17 mouse cellular contexts compared by ENCODE assay signal in genomic region chr17:35103221-35103690, GRCm38 (mm10). TPM values are rescaled to one million over a fixed set of nuclear protein-coding genes. Genes with fewer than 3 reads are reported as not detected.
DNase-seq lines count a peak whose midpoint lies in the region; ATAC-seq and TF ChIP-seq lines count a peak whose summit lies in the region.
"Had no signal": no experiment of that assay in that cellular context is flagged by ENCODE, and none has a peak within 500 bp of the region (broad histone marks: within the 10 kb centered on the region; RNA-seq: fewer than 3 reads in every experiment).

No protein-coding gene starts in this region.

- H3K4me1 ChIP-seq in liver, embryonic 12.5 days: peaks cover 61% of the 10 kb centered on the region

- peak overlapping the region; percentile 65 for H3K27ac ChIP-seq in gastrocnemius, adult 2 months
- peak overlapping the region; percentile 82 for H3K27ac ChIP-seq in liver, embryonic 12.5 days
- H3K27ac ChIP-seq: embryonic facial prominence, embryonic 13.5 days; left cerebral cortex, adult 2 months had no signal

- no peak overlapping the region for H3K4me3 ChIP-seq in gastrocnemius, adult 2 months
- no peak overlapping the region for H3K4me3 ChIP-seq in liver, embryonic 12.5 days
- H3K4me3 ChIP-seq: embryonic facial prominence, embryonic 13.5 days; heart, embryonic 12.5 days; left cerebral cortex, adult 2 months had no signal

- peak overlapping the region; percentile 50; the same call in 1 of the 2 replicates for H3K4me2 ChIP-seq in liver, embryonic 12.5 days
- H3K4me2 ChIP-seq: embryonic facial prominence, embryonic 13.5 days; heart, embryonic 12.5 days had no signal

- no peaks in the 10 kb centered on the region for H3K9me3 ChIP-seq in liver, embryonic 12.5 days (replicated peaks)
- H3K9me3 ChIP-seq: embryonic facial prominence, embryonic 13.5 days; heart, embryonic 12.5 days had no signal

- DNase-seq in gastrocnemius, adult 2 months: peak; percentile 73
- no peak for DNase-seq in gastrocnemius, postnatal 14 days
- peak; percentile 53 for DNase-seq in 416B (ENCODE audit: low read depth)
- peak; percentile 65 for DNase-seq in kidney, adult 18-20 months
- no peak for DNase-seq in embryo, embryonic 10.5 days (ENCODE audit: low spot score)
- DNase-seq in retina, postnatal 1 day: no peak
- no peak for DNase-seq in adrenal gland, postnatal 36 days
- DNase-seq: adrenal gland, postnatal 14 days; B cell, adult 2 months; cerebellum, adult 9-10 months; forebrain, postnatal 0 days; lung, adult 18-20 months had no signal

- intact Hi-C loops in gastrocnemius, adult 2 months (cut with DNase I): no loop called here
- intact Hi-C loops in gastrocnemius, postnatal 14 days (cut with DNase I; ENCODE audit: low total_unique reads): loop anchor here (5.0 kb wide), 1 partner anchor 86 kb away; the partner anchor contains the start of gene Vwa7

- TF ChIP-seq CTCF in gastrocnemius, adult 2 months (IDR thresholded peaks at IDR 0.05): no peak

- H3K27me3 ChIP-seq in liver, embryonic 12.5 days (replicated peaks): no peaks in the 10 kb centered on the region
- H3K27me3 ChIP-seq: embryonic facial prominence, embryonic 13.5 days; heart, embryonic 12.5 days had no signal

- WGBS in liver, embryonic 12.5 days (ENCODE audit: insufficient replicate concordance): 54% methylated on average over 6 of the region's 6 CpGs

- peaks cover 58% of the 10 kb centered on the region for H3K36me3 ChIP-seq in liver, embryonic 12.5 days

- no peak for ATAC-seq in liver, embryonic 12.5 days
- ATAC-seq: forebrain, postnatal 0 days had no signal

- peak overlapping the region; percentile 57 for H3K9ac ChIP-seq in liver, embryonic 12.5 days
- H3K9ac ChIP-seq: forebrain, postnatal 0 days; heart, embryonic 12.5 days had no signal

RNA-seq across cellular contexts. Expression of gene Ly6g5c, which starts 4.8 kb away (rescaled TPM):
- total RNA-seq in gastrocnemius, adult 2 months (2021): not detected
- total RNA-seq in gastrocnemius, postnatal 14 days (2021): not detected
- not detected in 2 replicates for polyA plus RNA-seq in liver, embryonic 12.5 days (2016; fragmentation: Nextera tagmentation; extraction: Ambion mirVana)
- total RNA-seq in adrenal gland, postnatal 36 days (2021): not detected
- total RNA-seq: adrenal gland, postnatal 14 days; forebrain, postnatal 0 days; left cerebral cortex, adult 2 months had no signal
- polyA plus RNA-seq: embryonic facial prominence, embryonic 13.5 days; forebrain, postnatal 0 days; heart, embryonic 12.5 days; stomach, embryonic 14.5 days had no signal

RNA-seq across cellular contexts. Expression of gene Ly6g5b, which starts 12.0 kb away (rescaled TPM):
- under 1 TPM in 1 of 2 experiments, not detected in 1; 0.36 TPM for total RNA-seq in gastrocnemius, adult 2 months (2021)
- total RNA-seq in gastrocnemius, postnatal 14 days (2021): under 1 TPM; 0.27 to 0.37 TPM
- 0.55 and 0.81 TPM in 2 replicates for polyA plus RNA-seq in liver, embryonic 12.5 days (2016; fragmentation: Nextera tagmentation; extraction: Ambion mirVana)
- under 1 TPM; 0.26 to 0.43 TPM for total RNA-seq in adrenal gland, postnatal 36 days (2021)

RNA-seq across cellular contexts. Expression of gene Abhd16a, which starts 14.2 kb away (rescaled TPM):
- total RNA-seq in gastrocnemius, adult 2 months (2021): 10 to 100 TPM; 74.2 to 99.7 TPM
- total RNA-seq in gastrocnemius, postnatal 14 days (2021): 10 to 100 TPM; 52.8 to 58.5 TPM
- polyA plus RNA-seq in liver, embryonic 12.5 days (2016; fragmentation: Nextera tagmentation; extraction: Ambion mirVana): 60.2 and 61.1 TPM in 2 replicates
- total RNA-seq in adrenal gland, postnatal 36 days (2021): 10 to 100 TPM; 73.9 to 89.4 TPM

RNA-seq across cellular contexts. Expression of gene Ly6g6f, which starts 17.8 kb away (rescaled TPM):
- not detected for total RNA-seq in gastrocnemius, adult 2 months (2021)
- not detected for total RNA-seq in gastrocnemius, postnatal 14 days (2021)
- polyA plus RNA-seq in liver, embryonic 12.5 days (2016; fragmentation: Nextera tagmentation; extraction: Ambion mirVana): 10.2 and 10.5 TPM in 2 replicates
- not detected for total RNA-seq in adrenal gland, postnatal 36 days (2021)
- total RNA-seq: adrenal gland, postnatal 14 days; forebrain, postnatal 0 days had no signal
- polyA plus RNA-seq: forebrain, postnatal 0 days; stomach, embryonic 14.5 days had no signal

RNA-seq across cellular contexts. Expression of gene Gpank1, which starts 18.0 kb away (rescaled TPM):
- 1 to 10 TPM; 8.5 to 8.7 TPM for total RNA-seq in gastrocnemius, adult 2 months (2021)
- 1 to 10 TPM; 7.0 to 7.9 TPM for total RNA-seq in gastrocnemius, postnatal 14 days (2021)
- polyA plus RNA-seq in liver, embryonic 12.5 days (2016; fragmentation: Nextera tagmentation; extraction: Ambion mirVana): 16.5 and 19.6 TPM in 2 replicates
- total RNA-seq in adrenal gland, postnatal 36 days (2021): 10 to 100 TPM; 11.1 to 12.1 TPM

Comparison
In these comparisons a context has a peak if more than half of its experiments do, and no peak if none do; other contexts are left out.
1. DNase-seq: peak in gastrocnemius, adult 2 months (single experiment), 416B (single experiment) and kidney, adult 18-20 months (single experiment); none in gastrocnemius, postnatal 14 days (single experiment), embryo, embryonic 10.5 days (single experiment), retina, postnatal 1 day (single experiment) and adrenal gland, postnatal 36 days (0 of 2).